In genomic region chr12:25905614-25906013, GRCm38 (mm10) we compare ENCODE assay signal across 13 mouse cellular contexts.
"Had no signal": no experiment of that assay in that cellular context is flagged by ENCODE, and none has a peak within 500 bp of the region (broad histone marks: within the 10 kb centered on the region; RNA-seq: fewer than 3 reads in every experiment).

No protein-coding gene starts in this region.

- H3K27ac ChIP-seq: limb, embryonic 13.5 days; liver, embryonic 15.5 days; midbrain, embryonic 12.5 days; stomach, postnatal 0 days had no signal

- DNase-seq: kidney, adult 8-10 months; kidney, postnatal 25 days; left cerebral cortex, postnatal 4 days; lung, embryonic 14.5 days; lung, postnatal 10 days; lung, postnatal 4 days; right cerebral cortex, adult 18-20 months; right cerebral cortex, postnatal 25 days; thymus, postnatal 4 days had no signal

- H3K9ac ChIP-seq: limb, embryonic 13.5 days; liver, embryonic 15.5 days; lung, embryonic 14.5 days; midbrain, embryonic 12.5 days had no signal

- H3K9me3 ChIP-seq: liver, embryonic 15.5 days; midbrain, embryonic 12.5 days had no signal

- H3K27me3 ChIP-seq: limb, embryonic 13.5 days; liver, embryonic 15.5 days; midbrain, embryonic 12.5 days had no signal

- H3K4me1 ChIP-seq: limb, embryonic 13.5 days; liver, embryonic 15.5 days; midbrain, embryonic 12.5 days had no signal

- H3K36me3 ChIP-seq: limb, embryonic 13.5 days; liver, embryonic 15.5 days; midbrain, embryonic 12.5 days had no signal

- H3K4me3 ChIP-seq: limb, embryonic 13.5 days; liver, embryonic 15.5 days; midbrain, embryonic 12.5 days had no signal
